Mouse (Mus musculus): ENCODE results near the gene S1pr5.
"Not testable (repeated sequence)": the region's sequence is repeated elsewhere in the genome, so short reads cannot be mapped to it uniquely, and the experiment has no call there.

The S1pr5 gene

GRCm38 (mm10) chr9:21265611-21266010, 17.4 kb upstream of the S1pr5 start:
- no peak for DNase-seq

GRCm38 (mm10) chr9:21265000-21265561, 16.8 kb upstream of the S1pr5 start, which contains the start of gene Atg4d:
TSS of gene Atg4d (plus strand) at chr9:21265293.
- DNase-seq, result peak; percentile 95

GRCm38 (mm10) chr9:21264272-21264999, 16.2 kb upstream of the S1pr5 start:
- DNase-seq, result no peak

- no peak for DNase-seq
Measured at GRCm38 (mm10) chr9:21261831-21262230, 13.6 kb upstream of the S1pr5 start.

- DNase-seq, result no peak
Measured at GRCm38 (mm10) chr9:21260491-21261040, 12.3 kb upstream of the S1pr5 start.

GRCm38 (mm10) chr9:21256349-21256748, 8.1 kb upstream of the S1pr5 start:
- DNase-seq, result not testable (repeated sequence)

- no peak for DNase-seq
Measured at GRCm38 (mm10) chr9:21254690-21255089, 6.4 kb upstream of the S1pr5 start.

GRCm38 (mm10) chr9:21251116-21251735, 3.0 kb upstream of the S1pr5 start:
- DNase-seq, result no peak

- DNase-seq, result no peak
Measured at GRCm38 (mm10) chr9:21250509-21250908, 2.3 kb upstream of the S1pr5 start.

GRCm38 (mm10) chr9:21249629-21250508, 1.6 kb upstream of the S1pr5 start:
- no peak for DNase-seq

- no peak for DNase-seq
Measured at GRCm38 (mm10) chr9:21246342-21246741, 1.9 kb downstream of the S1pr5 start.

- DNase-seq, result no peak
Measured at GRCm38 (mm10) chr9:21245113-21245487, 3.1 kb downstream of the S1pr5 start.

GRCm38 (mm10) chr9:21244428-21245112, 3.7 kb downstream of the S1pr5 start:
- DNase-seq, result peak; percentile 45

GRCm38 (mm10) chr9:21243826-21244427, 4.3 kb downstream of the S1pr5 start:
- no peak for DNase-seq

- DNase-seq, result peak; percentile 83
Measured at GRCm38 (mm10) chr9:21241343-21241742, 6.9 kb downstream of the S1pr5 start.

- DNase-seq, result no peak
Measured at GRCm38 (mm10) chr9:21239465-21239848, 8.8 kb downstream of the S1pr5 start.

GRCm38 (mm10) chr9:21238733-21239464, 9.3 kb downstream of the S1pr5 start, which contains the start of gene Keap1:
TSS of gene Keap1 (minus strand) at chr9:21239361.
- DNase-seq, result peak; percentile 71

GRCm38 (mm10) chr9:21238004-21238732, 10.1 kb downstream of the S1pr5 start:
- DNase-seq, result no peak

GRCm38 (mm10) chr9:21237368-21238003, 10.8 kb downstream of the S1pr5 start:
- peak; percentile 28 for DNase-seq

- no peak for DNase-seq
Measured at GRCm38 (mm10) chr9:21236991-21237367, 11.3 kb downstream of the S1pr5 start.

Measured in right cerebral cortex, postnatal 4 days (tissue).